Mouse (Mus musculus): ENCODE data around the gene Ankrd10.
"Not testable (repeated sequence)": the region's sequence is repeated elsewhere in the genome, so short reads cannot be mapped to it uniquely, and the experiment has no call there.

Ankrd10 gene

DNA sequence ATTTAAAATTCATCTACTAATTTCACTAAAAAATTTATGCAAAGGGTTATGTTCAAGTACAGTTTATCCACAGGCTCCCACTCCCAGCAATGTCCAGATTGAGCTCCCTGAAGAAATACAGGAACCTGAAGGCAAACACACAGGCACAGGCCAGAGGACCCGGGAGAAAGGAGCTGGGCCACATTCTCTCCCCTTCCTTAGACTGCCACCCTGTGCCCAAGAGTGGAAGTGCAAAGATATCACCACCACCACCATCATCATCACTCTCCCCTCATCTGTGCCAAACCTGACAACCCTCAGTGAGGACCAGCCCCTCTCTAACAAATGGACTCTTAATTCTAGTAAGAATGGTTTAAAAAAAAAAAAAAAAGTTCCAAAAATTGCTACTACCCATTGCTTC, 19.3 kb downstream of the Ankrd10 start:
- in situ Hi-C loops (cut with MboI, MseI): loop anchor here (5.0 kb wide), 2 partner anchors 69 to 74 kb away; no protein-coding TSS in a partner anchor

DNA sequence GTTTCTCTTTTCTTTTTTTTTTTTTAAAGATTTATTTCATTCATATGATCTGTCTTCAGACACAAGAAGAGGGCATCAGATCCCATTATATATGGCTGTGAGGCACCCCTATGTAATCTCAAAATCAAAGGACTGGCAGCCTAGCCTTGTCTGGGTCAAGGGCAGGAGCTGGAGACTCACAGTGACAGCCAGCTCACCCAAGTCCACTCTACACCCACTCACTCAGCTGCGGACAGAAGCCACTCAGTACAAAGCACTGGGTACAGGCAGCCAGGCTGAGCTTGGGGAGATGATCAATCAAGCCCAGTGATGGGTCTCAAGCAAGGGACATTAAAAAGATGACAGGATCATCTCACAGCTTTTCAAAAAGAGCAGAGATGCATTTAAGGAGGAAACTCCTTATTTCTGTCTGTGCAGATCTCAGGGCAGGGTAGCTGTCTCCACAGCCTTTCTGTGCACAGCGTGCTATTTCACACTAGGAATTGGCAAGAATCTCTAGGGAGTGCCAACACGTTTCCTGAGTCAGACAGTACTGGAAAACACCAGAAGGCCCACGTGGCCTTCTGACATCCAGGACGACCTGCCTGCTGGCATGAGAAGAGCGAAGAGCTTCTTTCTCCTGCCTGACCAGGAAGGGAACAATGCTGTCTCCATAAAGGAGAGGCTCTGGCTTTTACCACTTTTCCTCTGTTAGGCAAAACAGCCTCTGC, 21.3 kb downstream of the Ankrd10 start:
- in situ Hi-C loops (cut with MboI, MseI): no loop called here

DNA sequence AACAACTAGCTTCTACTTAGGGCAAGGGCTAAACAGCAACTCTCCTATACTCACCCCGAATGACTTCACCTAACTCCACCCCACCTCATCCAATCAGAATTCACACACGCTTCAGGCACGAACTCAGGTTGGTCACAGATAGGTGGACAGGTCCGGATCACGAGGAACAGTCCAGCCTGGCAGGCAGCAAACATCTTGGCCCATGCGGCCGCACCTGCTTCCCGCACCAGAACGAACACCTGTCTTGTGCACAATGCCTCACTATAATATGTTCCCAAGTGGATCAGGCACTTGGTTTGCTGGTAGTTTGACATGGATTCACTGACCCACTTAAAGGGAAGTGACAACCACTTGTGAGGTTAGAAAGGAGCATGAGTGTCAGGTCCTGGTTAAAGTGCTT, 26.7 kb downstream of the Ankrd10 start:
- in situ Hi-C loops (cut with MboI, MseI): no loop called here

DNA sequence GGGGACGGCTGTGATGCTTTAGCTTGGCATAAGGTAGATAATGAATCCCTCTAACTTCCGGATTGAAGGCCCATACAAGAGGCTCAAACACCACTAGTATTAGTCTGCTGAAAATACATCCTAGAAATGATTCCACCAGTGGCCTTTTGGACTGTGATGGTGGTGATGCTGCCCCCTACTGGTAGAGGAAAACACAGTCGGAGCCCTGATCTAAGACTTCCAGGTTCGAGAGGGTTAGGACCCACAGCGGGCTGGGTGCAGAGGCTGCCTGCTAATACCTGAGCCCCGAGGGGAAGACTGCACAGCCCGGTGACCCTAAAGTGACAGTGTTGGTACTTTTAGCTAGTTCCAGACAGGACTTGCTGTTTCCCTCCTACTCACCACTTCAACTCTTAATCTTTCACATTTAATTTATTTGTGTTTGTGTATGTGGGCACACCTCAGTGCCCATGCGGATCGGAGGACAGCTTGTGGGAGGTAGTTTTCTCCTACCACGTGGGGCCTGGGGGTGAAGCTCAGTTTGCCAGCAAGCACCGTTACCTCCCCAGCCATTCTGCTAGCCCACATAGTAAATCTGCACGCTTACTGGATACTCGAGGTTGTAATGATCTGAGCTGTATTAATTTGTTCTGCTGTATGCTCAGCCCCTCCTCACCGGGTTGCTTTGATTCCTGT, 33.4 kb downstream of the Ankrd10 start:
- in situ Hi-C loops (cut with MboI, MseI): no loop called here

DNA sequence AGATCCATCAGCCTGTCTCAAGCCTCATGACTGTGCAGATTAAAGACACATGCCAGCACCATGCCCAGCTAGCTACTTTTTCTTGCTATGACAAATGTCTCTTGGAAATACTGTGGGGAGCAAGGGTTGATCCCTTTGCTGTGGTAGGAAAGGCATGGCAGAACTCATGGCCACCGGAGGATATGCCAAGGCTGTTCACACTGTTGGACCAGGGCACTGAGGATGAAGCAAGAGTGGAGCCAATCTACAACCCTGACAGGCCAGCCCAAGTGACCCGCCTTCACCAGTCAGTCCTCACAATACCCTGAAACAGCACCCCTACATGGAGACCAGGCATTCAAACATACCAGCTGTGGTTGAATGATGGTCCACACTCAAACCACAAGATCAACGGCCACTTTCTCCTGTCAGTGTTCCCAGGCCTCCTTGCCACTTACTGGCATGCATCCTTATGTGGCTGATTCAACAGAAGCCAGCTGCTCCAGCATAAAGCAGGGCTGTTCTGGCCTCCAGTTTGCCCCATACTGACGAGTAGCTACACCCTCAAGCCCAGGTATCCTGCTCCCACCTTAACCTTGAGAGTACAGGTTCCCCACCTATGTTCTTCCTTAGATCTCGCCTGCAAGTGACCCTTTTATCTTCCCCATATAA, 35.1 kb downstream of the Ankrd10 start:
- in situ Hi-C loops (cut with MboI, MseI): no loop called here

DNA sequence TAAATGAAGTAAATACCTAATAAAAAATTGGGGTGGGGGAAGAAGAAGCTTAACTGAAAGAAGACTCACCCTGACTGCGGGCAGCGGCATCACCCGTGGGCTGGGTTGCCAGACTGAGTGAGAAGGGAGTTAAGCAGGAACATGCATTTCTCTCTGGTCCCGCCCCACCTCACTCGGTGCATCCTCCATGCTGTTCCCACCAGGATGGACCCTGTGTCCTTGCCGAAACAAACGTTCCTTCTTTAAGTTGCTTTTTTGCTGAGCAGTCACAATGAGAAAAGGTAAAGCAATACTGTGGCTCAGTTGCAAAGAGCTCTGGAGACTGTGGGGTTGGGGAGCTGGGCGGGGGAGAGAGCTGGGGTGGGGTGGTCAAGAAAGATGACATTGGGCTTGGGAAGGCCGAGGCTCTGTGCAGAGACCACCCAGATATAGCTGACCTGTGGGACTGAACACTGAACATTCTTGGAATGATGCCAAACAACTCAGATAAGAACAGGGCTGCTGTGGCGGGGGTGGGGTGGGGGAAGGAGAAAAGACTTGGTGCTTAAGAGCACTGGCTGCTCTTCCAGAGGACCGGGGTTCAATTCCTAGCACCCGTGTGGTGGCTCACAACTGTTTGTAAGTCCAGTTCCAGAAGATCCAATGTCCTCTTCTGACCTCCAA, 42.2 kb downstream of the Ankrd10 start:
- in situ Hi-C loops (cut with MboI, MseI): no loop called here

DNA sequence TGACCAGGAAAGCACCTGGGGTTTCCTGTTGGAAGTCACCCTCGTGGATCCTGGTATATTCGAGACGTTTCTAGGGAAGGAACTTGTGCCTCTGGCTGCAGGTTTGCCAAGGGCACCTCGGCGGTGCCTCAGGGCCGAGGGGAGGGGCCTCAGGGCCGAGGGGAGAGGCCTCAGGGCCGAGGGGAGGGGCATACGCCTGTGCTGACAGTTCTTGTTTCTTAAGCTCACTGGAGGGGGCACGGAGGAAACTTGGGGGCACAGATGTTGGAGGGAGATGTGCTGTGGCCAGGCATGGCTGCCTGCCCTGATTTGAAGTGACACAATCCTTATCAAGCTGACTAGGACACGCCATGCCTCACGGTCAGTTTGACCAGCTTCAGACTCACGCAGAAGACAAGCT, 43.3 kb downstream of the Ankrd10 start:
- in situ Hi-C loops (cut with MboI, MseI): no loop called here

DNA sequence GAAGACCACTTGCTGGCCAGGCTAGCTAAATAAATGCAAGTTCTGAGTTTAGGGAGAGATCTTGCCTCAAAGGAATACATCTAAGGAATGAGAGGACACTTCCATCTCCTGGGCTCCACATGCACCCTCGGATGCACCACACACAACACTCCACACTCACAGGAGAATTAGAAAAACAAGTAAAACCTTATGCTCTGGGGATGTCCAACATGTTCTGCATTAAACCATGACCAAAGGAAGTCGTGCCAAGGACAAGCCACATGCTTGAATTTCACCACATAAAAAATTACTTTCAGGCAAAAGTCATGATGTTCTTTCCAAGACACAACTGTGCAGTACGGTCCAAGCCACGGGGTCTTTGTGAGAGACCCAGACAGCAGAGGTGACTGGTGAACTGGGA, 43.7 kb downstream of the Ankrd10 start:
- in situ Hi-C loops (cut with MboI, MseI): no loop called here

DNA sequence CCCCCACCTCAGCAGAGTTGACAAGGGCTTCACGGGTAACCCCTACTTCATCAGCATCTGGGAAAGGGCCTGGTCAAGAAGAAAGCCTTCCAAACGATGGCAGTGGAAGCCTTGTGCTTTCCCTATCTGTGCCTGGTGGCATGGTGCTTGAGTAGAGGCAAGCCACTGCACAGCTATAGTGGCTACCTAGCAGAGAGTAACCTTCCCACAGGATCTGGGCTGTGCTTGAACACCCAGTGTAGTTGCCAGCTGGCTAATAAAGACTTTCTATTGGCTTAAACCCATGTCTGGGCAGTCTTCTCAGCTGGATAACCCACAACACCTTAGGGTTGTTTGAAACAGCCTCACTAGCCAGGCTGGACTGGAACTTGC, 49.2 kb downstream of the Ankrd10 start:
- in situ Hi-C loops (cut with MboI, MseI): loop anchor here in 1 of 2 experiments (10.0 kb wide), 1 partner anchor 998 kb away; no protein-coding TSS in a partner anchor

DNA sequence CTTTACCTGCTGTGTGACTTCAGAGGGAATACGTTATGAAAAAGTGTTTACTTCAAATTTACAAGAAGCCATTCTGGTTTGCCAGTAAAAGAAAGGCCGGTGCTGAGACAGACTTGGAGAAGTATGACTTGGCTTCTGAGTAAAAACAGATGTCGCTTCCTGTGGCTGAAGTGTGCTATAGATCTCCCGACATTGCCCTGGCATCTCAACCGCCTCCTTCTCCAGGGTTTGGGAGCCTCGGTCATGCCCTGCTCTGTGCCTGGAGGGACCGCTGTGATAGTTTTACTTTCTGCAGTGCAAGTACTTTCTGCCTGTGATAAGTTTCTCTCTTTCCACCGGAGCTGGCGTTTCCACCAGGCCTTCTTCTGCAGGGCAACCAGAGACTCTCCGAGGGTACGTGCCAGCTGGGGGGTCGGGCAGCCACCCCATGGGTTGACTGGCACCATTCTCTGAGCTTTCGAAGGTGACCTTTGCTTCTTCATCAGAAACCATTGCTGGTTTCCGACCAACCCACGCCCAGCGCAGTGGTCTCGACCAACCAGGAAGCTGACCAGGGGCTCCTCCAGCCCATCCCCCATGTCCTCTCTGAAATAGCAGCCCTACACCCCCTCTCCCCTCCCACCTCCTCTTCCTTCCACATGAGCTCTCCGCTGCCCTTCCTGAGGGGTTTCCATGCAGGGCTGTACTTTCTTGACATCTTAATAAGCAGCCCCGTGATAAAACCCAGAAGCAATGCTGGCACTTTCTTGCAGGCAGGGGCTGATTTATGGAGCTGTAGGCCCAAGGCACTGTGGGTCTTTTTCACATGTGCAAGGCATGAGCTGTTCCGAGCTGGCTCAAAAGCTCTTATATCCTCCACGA, 49.8 kb downstream of the Ankrd10 start:
- in situ Hi-C loops (cut with MboI, MseI): loop anchor here in 1 of 2 experiments (10.0 kb wide), 1 partner anchor 999 kb away; no protein-coding TSS in a partner anchor

DNA sequence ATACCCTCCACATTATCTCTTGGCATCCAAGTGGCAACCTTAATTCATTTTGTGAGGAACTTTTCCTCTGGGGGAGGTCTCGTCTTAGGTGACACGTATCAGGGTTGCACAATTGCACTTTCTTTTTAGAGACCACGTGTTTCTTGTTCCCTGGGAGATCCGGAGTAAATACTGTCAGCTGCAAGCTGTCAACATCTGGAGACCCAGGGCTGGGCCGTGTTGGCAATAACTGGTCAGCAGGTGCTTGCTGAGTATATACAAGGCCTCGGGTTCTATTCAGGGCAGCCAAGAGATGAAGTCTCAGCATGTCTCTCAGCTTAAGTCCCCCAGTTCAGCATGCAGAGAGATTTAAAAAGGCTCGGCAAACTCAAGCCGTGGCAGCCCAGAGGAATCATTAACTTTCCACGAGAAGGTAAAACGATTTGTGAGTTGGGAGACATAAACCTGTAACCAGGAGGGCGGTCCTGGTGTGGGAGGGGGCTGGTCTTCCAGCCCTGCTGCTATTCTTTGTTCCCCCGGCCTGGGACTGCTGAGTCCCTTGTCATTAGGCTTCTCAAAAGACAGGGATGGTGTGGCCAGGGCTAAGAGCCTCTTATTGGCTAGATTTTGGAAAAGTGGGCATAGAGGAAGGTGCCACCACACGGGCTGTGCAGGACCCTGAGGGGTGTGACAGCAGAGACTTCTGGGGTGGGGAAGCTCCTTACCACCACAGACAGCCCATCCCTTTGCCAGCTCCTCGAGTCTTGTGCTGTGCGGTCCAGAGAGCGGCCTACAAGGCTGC, 59.8 kb downstream of the Ankrd10 start:
- in situ Hi-C loops (cut with MboI, MseI): no loop called here

DNA sequence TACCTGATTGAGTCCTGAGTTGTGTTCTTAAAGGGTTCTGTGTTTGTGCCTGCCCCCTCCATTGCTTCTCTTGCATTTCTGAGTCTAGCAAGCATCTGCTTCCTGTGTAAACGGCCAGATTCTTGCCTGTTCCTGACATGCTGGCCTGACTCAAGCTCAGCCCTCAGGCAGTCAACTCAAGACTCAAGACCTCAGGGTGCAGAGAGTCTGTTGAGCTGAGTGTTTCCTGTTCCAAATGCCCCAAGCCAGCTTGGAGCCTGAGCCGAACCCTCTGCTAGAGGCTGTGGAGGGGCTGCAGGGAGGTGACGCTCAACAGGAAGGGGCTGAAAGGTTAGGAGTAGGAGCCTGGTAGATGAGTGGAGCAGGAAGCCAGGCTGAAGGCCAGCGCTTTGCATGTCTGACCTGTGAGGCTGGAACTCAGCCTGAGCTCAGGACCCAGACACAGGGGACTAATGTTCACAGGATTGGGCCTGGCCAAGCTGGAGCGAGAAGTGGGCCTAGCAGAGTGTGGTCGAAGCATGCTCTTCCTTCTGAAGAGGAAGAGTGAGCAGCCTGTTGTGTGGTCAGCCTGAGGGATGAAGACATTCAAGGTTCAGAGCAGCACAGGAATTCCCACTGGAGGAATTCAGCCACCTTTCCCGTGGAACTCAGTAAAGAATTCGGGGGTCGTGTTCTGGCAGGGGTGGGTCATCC, 60.5 kb downstream of the Ankrd10 start:
- in situ Hi-C loops (cut with MboI, MseI): no loop called here

DNA sequence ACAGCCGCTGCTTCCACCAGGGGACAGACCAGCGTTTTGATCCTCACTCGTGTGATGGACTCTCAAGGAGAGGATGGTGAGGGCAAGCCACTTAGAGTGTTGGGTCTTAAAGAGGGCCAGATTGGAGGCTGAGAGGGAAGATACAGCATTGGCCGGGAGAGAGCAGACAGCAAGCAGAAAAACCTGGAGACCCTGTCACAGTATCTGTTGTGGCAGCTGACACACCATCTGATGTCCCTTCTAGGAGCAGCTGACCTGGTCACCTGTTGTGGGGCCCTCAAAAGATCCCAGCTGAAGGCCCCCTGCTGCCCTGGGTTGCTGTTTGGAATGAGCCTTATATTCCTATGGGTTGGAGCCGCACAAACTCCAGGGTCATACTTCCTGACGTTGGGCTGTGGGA, 63.1 kb downstream of the Ankrd10 start:
- in situ Hi-C loops (cut with MboI, MseI): no loop called here

DNA sequence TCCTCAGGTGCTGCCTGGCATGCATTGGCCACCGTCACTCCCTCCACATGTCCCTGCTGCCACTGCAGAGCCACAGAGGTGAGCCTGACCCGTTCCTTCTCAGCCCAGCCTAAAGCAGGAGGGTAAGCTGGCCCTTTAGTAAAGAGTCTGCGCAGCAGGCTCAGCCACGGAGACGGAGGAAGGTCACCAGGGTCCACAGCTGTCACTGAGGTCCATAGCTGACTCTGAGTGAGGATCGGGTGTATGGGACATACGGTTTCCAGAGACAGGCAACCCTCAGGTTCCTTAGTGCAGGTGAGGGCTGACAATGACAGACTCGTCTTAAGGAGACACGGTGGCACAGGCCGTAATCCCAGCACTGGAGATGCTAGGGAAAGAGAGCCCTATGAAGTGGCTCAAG, 63.6 kb downstream of the Ankrd10 start:
- in situ Hi-C loops (cut with MboI, MseI): no loop called here

DNA sequence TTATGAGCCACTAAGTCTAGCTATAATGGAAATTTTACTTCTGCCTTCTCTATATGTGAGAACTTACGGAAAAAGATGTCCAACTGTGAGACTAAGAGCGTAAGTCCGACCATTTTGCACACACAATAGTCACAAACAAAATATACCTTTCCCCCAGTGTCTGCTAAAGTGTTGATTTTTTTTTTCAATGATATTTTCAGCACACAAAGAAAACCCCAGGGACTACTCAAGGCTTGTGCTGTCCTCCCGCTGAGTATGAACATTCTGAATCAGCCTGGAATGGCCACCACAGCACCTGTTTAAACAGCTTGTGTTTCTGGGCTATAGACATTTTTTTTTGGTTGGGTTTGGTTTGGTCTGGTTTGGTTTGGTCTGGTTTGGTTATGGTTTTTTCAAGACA, 64.8 kb downstream of the Ankrd10 start:
- in situ Hi-C loops (cut with MboI, MseI): no loop called here

DNA sequence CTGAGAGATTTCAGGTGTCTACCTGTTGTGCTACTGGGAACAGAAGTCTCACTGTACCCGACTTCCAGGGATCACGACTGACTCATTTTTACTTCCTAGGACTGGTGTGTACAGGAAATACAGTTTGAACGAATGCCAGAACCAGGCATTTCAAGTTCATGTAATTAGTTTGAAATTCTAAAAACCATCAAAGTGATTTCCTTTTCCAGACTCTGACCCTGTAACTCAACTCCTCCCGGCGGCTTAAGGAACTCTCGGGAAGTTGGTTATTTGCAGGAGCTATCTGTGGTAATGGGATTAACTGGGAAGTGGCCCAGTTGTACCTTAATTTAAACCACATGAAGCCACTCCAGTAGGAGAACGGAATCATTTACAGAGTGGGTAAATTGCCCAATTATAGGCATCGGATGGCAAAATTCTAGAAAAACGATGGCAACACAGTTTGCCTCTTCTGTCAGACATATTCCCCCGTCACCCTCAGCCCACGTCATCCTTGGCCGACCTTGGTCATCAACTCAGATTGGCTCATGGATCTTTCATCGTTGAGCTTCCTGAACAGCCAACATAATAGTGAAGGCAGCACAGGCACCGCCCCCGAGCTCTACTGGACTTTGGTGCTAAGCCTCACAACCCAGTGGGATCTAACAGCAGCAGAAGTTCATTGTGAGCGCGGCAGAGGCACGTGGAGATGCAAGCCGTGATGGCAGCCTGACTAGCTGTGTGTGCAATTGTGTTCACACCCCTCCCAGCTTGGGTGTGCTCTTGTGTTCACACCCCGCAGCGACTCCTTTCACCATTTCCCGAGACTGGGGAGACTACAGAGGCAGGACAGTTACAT, 66.1 kb downstream of the Ankrd10 start:
- in situ Hi-C loops (cut with MboI, MseI): no loop called here

DNA sequence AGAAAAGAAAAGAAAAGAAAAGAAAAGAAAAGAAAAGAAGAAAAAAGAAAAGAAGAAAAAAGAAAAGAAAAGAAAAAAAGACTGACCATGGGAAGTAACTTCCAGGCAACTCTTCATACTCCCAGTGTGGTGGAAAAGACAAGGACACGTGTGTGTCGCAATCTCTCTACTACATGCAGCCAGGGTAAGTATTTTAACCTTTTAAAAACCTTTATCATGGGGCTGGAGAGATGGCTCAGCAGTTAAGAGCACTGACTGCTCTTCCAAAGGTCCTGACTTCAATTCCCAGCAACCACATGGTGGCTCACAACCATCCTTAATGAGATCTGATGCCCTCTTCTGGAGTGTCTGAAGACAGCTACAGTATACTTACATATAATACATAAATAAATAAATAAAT, 67.4 kb downstream of the Ankrd10 start:
- in situ Hi-C loops (cut with MboI, MseI): not testable (repeated sequence)

DNA sequence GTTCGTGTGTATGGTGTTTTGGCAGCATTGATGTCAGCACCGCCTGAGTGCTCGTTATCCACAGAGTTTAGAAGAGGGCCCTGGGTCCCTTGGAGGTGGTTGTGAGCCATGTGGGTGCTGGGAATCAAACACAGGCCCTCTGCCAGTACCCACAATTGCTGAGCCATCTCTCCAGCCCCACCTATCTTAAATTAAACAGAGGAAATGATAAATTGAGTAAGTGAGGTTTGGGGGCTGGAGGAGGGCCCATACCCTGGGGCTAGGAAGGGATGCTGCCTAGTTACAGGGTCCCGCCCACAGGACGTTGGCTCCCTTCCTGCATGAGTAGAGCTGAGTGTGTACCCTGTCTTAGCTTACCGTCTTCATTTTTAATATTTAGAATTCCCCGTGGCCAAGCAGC, 70.8 kb downstream of the Ankrd10 start:
- in situ Hi-C loops (cut with MboI, MseI): no loop called here

DNA sequence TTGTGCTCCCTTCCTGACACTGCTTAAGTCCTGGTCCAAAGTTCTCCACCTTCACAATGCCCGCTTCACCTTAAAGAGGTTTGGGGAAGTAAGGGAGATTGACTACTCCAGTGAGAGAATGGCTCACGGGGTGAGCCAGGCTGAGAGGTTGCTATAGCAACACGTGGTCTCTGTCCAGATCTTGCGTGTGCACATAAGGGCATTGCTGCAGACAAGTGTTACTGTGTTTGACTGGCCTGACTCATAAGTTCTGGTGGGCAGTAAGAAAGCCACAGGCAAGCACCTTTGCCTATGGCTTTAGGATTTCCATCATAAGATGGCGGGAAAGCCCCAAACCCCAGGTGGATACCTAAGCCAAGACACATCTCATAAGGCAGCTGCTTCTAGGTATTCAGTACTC, 71.3 kb downstream of the Ankrd10 start:
- in situ Hi-C loops (cut with MboI, MseI): no loop called here
